Mouse (Mus musculus) retina, postnatal 7 days (tissue): ENCODE results near the gene Ube2j2.

Source experiments
- DNase-seq: peaks from one replicate; pipeline ENCODE4 v3.0.0-alpha.2; 2012; ENCODE audit warnings: low read depth, low spot score

The Ube2j2 gene

GRCm38 (mm10) chr4:155943534-155944249, at the start of gene Ube2j2:
Ube2j2 (plus strand) TSS chr4:155943831.
- peak; percentile 91 for DNase-seq

- no peak for DNase-seq
Measured at GRCm38 (mm10) chr4:155894311-155894881, 49.2 kb upstream of the Ube2j2 start.

- peak; percentile 65 for DNase-seq
Measured at GRCm38 (mm10) chr4:155895216-155895615, 48.4 kb upstream of the Ube2j2 start.

GRCm38 (mm10) chr4:155895826-155896225, 47.8 kb upstream of the Ube2j2 start:
- DNase-seq, result no peak

- DNase-seq, result no peak
Measured at GRCm38 (mm10) chr4:155896461-155896860, 47.2 kb upstream of the Ube2j2 start.

GRCm38 (mm10) chr4:155898318-155898717, 45.3 kb upstream of the Ube2j2 start:
- DNase-seq, result no peak

- DNase-seq, result no peak
Measured at GRCm38 (mm10) chr4:155899355-155899754, 44.3 kb upstream of the Ube2j2 start.

- DNase-seq, result no peak
Measured at GRCm38 (mm10) chr4:155901205-155901604, 42.4 kb upstream of the Ube2j2 start.

- DNase-seq, result no peak
Measured at GRCm38 (mm10) chr4:155903246-155903645, 40.4 kb upstream of the Ube2j2 start.

GRCm38 (mm10) chr4:155904318-155905102, 39.1 kb upstream of the Ube2j2 start:
- no peak for DNase-seq

GRCm38 (mm10) chr4:155905634-155906033, 38.0 kb upstream of the Ube2j2 start:
- DNase-seq, result no peak

- no peak for DNase-seq
Measured at GRCm38 (mm10) chr4:155906125-155906524, 37.5 kb upstream of the Ube2j2 start.

GRCm38 (mm10) chr4:155907003-155907402, 36.6 kb upstream of the Ube2j2 start:
- no peak for DNase-seq

- no peak for DNase-seq
Measured at GRCm38 (mm10) chr4:155908281-155908680, 35.4 kb upstream of the Ube2j2 start.

- DNase-seq, result no peak
Measured at GRCm38 (mm10) chr4:155908751-155909150, 34.9 kb upstream of the Ube2j2 start.

GRCm38 (mm10) chr4:155932031-155932430, 11.6 kb upstream of the Ube2j2 start:
- no peak for DNase-seq

- no peak for DNase-seq
Measured at GRCm38 (mm10) chr4:155943049-155943452, 580 bp upstream of the Ube2j2 start.

- DNase-seq, result no peak
Measured at GRCm38 (mm10) chr4:155944271-155944670, 640 bp downstream of the Ube2j2 start.

GRCm38 (mm10) chr4:155947094-155947493, 3.5 kb downstream of the Ube2j2 start:
- no peak for DNase-seq

GRCm38 (mm10) chr4:155955491-155955890, 11.9 kb downstream of the Ube2j2 start:
- DNase-seq, result no peak

GRCm38 (mm10) chr4:155959275-155959674, 15.6 kb downstream of the Ube2j2 start:
- peak; percentile 75 for DNase-seq

GRCm38 (mm10) chr4:155962167-155962971, 18.7 kb downstream of the Ube2j2 start, which contains the start of gene C1qtnf12:
C1qtnf12 (plus strand) TSS chr4:155962318.
- DNase-seq, result peak; percentile 58
